Mouse (Mus musculus) liver, embryonic 14 days (tissue): Measurements from ENCODE around the gene Tmem150c. TPM values are rescaled to one million over a fixed set of nuclear protein-coding genes. Genes with fewer than 3 reads are reported as not detected.

Source experiments
- polyA plus RNA-seq: library from polyadenylated mRNA; depleted of rRNA; stranded (reverse); fragments of >200 nt; gene quantifications from 2 replicates; pipeline ENCODE4 v1.2.3, GENCODE M21; 2012; rRNA removed

The Tmem150c gene
- 0.27 and 0.51 TPM in 2 replicates for polyA plus RNA-seq

GRCm38 (mm10) chr5:100159638-100159973 lies at the start of gene Tmem150c:
TSS of gene Tmem150c (minus strand) at chr5:100159808.

DNA sequence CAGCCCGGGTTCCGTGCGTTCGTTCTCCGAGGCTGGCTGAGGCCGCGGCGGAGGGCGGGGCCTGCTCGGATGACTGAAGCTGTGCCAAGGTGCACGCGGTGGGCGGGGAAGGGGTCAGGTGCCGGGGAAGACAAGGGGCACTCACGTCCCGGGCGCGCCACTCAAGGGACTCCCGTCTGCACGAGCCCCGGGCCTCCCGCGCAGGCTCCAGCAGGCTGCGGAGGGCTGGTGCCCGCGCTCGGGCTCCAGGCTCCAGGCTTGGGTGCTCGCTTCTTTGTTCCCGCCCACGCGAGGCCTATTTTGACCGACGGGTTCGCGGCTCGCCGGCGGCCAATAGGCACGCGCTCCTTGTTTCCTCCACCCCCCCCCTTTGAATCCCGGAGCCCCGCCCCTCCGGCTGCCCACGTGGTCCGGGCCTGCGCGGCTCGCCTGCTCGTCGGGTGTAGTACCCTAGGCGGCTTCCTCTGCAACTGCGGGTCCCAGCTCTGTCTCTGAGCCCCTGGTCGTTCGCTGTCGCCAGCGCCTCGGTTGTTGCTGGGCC lies 119.9 kb downstream of the Tmem150c start, which contains the start of the genes Hnrnpdl and Enoph1:
Gene Hnrnpdl, minus strand, starts transcription at position 63 of the 541 bp plus-strand sequence.
Gene Enoph1, plus strand, starts transcription at position 384 of the 541 bp plus-strand sequence.

Other genes starting within 250 kb of the Tmem150c start
- 182 and 183 TPM in 2 replicates for gene Hnrnpd, start 180.9 kb downstream of the Tmem150c start, polyA plus RNA-seq
- 1.4 and 1.6 TPM in 2 replicates for gene 4930524J08Rik, start 180.7 kb downstream of the Tmem150c start, polyA plus RNA-seq
- 133 and 136 TPM in 2 replicates for gene Hnrnpdl, start 120.1 kb downstream of the Tmem150c start, polyA plus RNA-seq
- 12.1 and 14.9 TPM in 2 replicates for gene Enoph1, start 119.8 kb downstream of the Tmem150c start, polyA plus RNA-seq